Mouse (Mus musculus) ovary, postnatal 10 days (tissue): ENCODE results near the gene Trim52.
"Not testable (repeated sequence)": the region's sequence is repeated elsewhere in the genome, so short reads cannot be mapped to it uniquely, and the experiment has no call there.

Experiments
- DNase-seq: peaks from one replicate; pipeline ENCODE4 v3.0.0; 2022; ENCODE audit warnings: low spot score

Gene Trim52

DNA sequence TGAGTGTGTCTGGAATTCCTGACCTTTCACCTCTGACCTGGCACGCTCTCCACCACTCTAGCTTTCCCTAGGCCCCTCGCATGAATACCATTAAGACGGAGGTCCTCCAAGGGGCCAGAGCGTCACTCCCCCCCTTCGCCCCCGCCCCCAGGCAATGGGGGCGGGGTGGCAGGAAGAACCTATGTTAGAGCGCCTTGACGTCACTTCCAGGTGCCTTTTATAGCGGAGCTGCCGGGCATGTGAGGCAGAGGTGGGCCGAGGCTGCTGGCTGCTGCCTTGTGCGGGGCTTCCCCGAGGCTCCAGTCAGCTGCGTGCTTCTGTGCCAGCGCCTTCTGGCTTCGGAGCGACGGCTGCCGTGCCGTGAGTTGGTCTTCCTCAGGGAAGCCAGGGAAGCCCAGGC is at the start of gene Trim52:
Gene Trim52 (plus strand): TSS at position 219 of the 400 bp plus-strand sequence.
- no peak for DNase-seq

DNA sequence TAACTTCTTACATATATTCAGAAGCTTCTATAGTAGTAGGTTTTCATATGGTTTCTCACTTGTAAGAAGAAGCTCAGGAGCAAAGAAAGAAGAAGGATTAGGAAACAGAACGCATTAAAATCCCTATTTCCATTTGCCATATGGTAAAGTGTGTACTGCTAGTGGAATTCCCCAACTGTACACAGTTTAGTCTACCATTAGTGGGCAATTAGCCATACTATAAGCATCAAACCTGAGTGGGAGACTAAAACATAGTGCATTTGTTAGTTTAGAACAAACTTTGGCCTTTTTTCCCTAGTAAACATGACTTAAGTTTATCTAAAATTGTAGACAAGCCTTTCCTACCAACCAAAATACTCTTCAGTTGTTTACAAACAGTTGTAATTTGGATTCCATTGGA is 33.4 kb upstream of the Trim52 start:
- DNase-seq = no peak

DNA sequence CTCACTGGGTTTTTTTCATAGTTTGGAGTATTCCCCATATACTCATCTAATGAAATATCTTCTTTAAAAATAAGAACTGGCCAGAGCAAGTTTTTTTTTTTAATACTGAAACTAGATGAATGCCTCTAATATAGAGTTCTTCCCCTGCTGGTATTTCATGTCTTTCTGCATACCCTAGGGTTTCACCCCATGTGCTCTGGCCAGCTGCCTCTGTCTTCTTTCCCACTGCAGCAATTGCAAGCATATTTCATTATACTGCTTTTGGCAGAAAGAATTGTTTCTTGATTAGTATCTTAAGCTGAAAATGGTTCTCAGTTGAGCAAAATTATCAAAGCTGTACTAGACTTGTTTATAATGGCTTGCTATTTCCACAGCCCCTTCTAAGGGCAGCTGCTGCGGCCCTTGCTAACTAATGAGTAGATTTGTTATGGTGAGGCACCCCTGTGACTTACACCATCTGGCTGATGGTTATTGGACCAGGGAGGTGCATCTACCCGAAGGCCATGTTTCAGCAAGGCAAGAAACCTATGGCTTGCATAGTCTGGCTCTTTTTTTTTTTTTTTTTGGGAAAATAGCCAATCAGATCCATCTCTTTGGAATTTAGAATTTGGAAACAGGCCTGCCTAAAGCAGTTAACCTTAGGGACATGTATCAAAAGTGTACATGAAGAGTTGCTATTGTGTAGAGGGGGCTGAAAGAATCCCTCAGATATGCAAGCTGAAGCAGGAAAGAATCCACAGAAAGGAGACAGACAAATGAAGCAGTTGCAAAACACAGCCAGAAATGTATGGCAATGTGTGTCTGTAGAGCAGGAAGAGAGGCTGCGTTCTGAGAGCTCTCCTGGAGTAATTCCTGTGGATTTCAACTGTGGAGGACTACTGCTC is 30.6 kb upstream of the Trim52 start:
- DNase-seq = no peak

DNA sequence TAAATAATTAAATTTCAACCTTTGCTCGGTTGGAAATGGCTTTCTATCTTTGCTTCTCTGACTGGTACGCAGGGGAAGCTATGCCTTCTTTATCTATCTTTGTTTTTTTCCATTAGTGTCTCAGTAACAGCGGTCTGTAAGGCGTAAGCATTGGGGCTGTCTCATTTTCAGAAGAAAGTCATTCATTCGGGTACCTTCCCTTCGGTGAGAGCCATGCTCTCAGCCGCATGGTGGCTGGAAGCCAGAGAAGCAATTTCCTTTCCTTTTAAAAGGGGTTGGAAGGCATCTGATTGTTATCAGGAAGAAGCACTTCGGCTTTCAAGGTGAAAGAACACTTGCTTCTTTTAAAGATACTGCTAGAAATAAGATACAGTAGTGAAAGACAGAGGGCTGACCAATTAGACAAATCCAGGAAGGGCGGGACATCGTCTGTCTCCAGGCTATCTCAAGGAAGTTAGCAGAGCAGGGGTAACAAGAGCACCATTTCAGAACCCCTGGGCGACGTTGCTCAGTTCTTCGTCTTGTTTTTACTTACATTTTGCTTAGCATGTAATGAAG is 17.4 kb upstream of the Trim52 start:
- DNase-seq = no peak

DNA sequence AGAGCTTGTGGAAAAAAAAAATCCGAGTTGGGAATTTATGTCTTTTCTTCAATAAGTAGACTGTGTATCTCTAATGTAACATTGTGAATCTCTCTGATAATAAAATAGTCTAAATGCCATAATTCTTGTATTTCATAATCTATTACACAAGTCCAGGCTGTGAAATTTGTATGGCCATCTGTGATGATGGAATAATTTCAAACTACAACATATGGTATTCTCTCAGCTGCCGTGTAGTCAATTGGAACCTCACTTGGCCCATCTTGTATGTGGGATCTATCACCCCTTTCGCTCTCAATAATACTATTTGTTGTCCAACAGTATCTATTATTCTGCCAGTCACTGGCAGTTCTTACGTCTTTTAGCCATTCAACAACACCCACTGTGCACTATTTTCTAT is 9.2 kb upstream of the Trim52 start:
- no peak for DNase-seq

DNA sequence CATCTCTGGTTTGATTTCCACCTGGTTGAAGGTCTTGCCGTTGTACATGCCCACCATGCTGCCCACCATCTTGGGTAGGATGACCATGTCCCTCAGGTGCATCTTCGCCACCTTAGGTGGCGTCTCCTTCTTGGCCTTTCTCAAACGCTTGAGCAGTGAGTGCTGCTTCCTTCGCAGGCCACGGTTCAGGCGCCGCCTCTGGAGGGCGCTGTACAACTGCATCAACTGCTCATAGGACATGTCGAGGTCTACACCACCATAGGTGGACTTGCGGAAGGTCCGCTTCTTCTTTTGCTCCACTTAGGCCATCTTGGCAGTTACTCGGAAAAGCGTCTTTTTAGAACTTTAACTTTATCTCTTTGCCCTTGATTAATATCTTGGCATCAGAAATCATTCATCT is 5.1 kb upstream of the Trim52 start:
- DNase-seq = no peak

DNA sequence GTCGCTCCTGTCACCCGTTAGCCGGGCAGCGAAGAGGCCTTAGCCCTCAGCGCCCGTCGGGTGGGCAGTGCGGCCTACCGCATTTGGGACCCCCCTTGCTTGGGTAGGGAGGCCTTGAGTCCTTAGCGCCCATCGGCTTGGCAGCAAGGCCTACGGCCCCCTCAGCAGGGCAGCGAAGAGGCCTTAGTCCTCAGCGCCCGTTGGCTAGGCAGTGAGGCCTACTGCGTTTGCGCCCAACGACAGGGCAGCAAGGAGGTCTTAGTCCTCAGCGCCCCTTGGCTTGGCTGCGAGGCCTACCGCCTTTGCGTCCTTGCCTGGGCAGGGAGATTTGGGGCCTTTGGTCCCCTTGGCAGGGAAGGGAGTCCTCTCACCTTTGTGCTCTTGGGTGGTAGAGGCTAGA is 427 bp downstream of the Trim52 start:
- no peak for DNase-seq

DNA sequence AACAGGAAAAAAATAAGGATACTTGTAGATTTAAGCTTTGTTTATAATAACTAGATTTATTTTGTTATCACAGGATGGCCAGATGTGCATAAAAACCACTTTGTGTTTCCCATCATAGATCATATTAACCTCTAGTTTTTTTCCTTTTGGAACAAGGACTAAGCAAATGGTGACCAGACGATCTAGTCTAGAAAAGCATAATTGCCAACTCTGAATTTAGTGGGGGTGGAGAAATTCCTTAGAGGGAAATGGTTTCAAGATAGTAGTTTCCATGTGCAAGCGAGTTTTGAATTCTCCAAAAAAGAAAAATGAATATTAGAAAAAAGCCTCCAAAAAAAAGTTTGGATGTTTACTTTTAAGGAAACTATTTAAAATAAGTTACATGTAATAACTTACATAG is 13.4 kb downstream of the Trim52 start:
- no peak for DNase-seq

DNA sequence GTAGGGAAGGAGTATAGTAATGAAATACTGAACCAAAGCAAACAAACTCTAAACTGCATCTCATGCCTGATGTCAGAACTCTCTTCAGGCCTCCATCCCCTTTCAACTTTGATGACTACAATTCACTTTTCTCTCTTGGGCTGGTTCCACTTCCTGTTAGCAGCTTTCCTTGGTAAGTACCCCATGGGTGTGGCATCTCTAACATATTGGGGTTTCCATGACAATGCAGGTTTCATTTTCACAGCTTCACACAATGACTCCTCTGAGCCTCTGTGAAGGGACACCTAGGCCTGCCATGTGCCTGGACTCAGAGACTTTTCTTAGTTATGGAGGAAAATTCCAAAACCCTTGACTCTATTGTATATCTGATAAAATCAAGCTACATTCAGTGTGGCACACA is 30.3 kb downstream of the Trim52 start:
- DNase-seq = no peak

DNA sequence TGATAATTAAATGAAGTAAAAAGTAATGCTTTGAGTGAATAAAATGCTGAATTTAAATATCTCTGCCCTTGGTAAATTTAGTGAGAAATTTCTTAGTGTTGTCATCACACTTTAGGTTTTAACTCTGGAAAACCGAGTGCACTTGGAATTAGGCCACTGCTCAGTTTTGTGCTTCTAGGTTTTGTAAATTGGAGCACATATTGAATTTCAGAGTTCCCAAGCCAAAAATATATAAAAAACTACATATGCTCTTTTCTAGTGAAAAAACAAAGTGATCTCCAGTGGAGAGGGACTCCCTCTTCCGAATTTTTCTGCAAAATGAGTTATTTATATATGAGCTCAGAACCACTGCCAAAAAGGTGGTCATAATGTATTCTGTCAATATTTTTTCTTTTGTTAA is 45.2 kb downstream of the Trim52 start:
- no peak for DNase-seq

DNA sequence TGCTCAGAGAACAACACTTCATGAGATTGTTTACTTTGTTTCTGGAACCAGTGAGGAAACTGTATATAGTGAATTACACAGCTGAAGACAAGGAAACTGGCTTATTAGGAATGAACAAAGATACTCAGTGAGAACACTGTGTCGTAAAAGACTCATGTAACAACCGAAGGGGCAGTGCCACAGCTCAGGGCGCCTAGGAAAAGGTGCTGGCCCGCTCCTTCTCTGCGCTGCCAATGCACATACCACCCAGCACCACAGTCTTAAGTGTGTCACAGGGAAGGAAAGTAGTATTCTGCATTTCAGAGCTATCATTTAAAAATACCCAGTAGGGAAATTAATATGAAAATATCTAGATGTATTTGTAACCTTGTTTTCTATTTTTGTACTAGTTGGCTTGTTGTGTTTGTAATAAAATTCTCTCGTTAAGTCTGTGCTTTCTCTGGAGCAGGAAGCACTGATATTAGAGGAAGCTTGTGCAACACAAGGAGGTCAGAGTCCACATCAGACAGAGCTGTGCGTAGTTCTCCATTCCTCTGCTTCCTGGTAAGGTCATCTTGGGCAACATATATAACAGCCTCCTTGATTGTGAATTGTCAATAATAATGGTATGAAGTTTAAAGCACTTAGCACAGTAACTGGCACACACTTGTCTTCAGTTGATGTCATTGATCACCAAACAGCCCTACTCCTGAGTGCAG is 49.0 kb downstream of the Trim52 start:
- no peak for DNase-seq

DNA sequence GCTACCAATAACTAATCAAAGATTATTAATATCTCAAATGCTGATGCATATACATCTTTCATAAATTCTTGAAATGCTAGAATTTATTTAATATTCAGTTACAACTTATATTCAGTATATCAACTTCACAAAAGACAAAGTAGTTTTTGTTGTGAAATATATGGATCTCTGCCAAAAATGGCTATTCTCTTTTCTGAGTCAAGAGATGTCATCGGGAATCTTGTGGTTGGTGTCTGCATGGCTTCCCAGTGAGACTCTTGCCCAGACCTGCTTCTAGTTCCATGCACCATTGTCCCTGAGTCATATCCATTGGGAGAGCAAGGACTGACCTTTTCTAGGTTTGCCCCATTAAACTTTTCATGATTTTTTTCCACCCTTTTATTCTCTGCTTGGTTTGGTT is 50.5 kb downstream of the Trim52 start:
- DNase-seq = no peak

DNA sequence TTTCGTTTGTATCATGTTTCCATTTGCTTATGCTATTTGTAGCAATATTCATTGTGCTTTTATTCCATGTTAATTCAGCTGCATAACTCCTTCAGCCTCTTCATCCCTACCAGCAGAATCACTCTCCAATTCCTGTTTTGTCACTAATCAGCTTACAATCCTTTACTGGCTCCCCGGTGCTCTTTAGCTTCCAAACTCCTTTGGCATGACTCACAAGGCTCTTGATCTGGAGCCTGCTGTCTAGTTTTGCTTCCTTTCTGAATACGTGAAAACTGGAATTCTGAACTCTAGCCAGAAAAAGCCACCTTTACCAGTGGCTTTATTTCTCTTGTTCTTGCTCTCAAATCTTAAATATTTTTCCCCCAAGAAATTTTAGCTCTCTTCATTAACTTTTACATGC is 56.3 kb downstream of the Trim52 start:
- DNase-seq = no peak

DNA sequence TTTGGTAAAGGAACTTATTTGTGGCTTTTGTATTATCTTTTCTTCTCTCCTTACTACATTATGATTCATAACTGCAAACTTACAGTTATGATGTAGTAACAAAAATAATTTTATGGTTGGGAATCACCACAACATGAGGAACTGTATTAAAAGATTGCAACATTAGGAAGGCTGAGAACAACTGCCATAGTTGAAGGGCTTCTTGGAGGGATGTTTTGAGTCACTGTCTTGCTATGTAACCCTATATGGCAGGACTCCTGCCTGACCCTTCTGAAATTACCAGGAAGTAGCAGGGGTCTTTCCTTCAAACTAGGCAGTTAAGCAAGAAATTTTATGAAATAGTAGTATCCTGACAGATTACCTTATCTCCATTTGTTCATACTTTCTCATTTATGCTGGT is 57.2 kb downstream of the Trim52 start:
- no peak for DNase-seq

DNA sequence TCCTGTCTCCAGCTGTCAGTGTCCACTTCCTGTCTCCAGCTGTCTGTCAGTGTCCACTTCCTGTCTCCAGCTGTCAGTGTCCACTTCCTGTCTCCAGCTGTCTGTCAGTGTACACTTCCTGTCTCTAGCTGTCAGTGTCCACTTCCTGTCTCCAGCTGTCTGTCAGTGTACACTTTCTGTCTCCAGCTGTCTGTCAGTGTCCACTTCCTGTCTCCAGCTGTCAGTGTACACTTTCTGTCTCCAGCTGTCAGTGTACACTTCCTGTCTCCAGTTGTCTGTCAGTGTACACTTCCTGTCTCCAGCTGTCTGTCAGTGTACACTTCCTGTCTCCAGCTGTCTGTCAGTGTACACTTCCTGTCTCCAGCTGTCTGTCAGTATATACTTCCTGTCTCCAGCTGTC is 57.9 kb downstream of the Trim52 start:
- not testable (repeated sequence) for DNase-seq

DNA sequence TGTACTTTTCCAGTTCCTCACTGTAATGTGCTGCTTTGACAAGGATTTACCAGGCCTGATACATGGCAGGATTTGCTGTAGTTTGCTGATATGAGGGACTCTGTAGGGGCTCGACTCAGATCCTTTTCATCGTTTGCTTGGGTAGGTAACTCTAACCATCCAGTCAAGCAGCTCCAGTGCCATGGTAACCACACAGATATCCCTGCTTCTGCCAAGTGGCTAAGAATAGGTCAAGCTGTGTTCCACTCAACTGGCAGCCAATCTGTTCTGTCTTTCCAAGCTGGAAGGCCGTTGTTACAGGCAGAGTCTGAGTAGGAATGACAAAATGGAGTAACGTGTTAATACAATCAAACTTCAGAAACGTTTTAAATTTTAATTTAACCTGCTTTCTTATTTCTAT is 70.9 kb downstream of the Trim52 start:
- no peak for DNase-seq

DNA sequence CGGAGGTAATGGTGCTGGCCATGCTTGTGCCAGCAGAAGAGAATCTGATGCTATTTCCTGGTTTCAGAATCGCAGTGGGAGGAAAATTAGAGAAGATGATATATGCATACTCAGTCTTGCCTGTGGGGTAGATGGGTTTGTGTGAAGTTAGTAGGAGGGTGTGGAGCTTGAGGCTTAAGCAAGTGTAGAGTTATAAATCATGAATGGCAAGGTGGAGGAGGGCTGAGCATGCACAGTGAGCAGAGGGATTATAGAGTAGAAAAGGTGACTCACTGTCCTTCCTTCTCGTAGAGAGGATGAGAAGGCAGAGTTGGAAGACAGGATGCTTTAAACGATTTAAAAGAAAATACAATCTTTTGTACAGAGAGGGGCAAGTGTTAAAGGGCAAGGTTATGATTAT is 72.2 kb downstream of the Trim52 start:
- DNase-seq = no peak

DNA sequence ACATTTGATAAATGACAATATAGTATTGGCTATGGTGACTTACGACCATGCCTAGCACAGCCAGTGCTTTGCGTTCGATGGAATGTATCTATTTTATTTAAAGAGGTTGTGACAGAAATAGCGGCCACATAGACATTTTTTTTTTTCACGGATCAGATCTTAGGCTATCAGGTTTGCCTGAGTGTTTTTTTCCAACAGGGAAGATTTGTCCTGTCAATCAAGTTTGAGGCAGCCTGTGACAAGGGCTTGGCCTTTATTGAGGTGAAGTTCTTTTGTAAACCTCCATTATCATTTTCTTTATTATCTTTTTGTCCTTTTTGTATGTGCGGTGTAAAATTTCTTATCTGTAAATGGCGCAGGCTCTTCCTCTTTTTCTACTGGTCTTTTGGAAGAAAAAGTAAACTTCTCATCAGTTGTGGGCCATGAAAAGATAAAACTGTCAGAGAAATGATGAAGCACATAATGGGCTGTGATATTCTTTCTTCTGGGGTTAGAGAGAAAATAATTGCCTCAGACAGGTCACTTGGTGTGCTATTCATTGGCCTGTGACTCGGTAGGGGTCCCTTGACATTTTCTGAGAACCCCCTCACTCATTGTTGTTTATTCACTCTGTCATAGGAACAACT is 73.2 kb downstream of the Trim52 start:
- DNase-seq = no peak

DNA sequence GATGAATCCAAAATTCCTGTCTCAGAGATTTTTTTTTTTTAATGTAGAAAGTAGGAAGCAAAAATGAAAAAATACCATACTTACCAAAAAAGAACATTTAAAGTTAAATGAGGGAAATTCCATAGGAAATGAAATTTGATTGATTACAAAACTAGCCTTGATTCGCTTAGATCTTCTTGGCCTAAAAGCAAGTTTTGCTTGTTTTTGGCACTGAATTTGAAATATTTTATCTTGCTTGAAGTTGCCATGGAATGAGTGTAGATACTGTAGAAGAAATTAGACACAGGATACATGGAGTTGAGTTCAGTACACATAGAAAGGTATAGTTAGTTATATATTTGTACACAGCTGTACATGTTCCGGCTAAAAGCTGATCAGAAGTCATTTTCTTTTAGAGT is 73.7 kb downstream of the Trim52 start:
- no peak for DNase-seq

DNA sequence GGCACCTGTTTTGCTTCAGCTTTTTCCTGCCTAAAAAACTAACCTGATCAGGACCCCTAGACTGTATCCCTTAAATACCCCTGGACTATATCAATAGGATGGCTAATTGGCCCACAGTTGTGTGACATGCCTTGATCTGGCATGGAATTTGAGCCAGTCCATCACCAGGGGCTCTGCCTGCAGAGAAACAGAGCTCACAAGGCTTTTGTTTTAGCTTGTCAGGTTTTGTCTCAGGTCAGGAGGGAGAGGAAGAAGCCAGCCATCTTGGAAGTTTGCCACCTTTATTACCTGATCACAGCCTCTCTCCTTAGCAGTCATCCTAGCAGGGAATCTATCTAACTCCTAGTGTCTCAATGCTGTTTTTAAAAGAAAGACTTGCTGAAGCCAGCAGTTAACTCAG is 74.6 kb downstream of the Trim52 start:
- no peak for DNase-seq

DNA sequence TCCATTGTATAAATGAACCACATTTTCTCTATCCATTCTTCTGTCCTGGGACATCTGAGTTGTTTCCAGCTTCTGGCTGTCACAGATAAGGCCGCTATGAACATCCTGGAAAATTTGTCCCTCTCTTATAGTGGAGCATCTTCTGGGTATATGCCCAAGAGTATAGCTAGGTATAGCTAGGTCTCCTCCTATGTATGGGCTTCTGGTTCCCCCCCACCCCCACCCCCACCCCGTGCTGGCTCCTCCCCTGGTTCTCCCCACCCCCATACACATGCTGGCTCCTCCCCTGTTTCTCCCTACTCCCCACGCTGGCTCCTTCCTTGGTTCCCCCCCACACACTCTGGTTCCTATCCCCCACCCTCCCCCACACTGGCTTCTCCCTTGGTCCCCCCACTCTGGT is 78.0 kb downstream of the Trim52 start:
- no peak for DNase-seq
